Mouse (Mus musculus) liver, embryonic 14.5 days (tissue): ENCODE measurements around the gene Phf14. TPM values are rescaled to one million over a fixed set of nuclear protein-coding genes. Genes with fewer than 3 reads are reported as not detected.

Experiments used
- ATAC-seq: fragments of 200-750 bp; cut with Nextera tagmentation; 2 replicates; pipeline ENCODE4 v1.8.0; 2017; ENCODE audit warnings: moderate number of reproducible peaks, mild to moderate bottlenecking, moderate library complexity; ENCODE audit not compliant: insufficient read depth
- DNase-seq, 3 experiments: peaks; one replicate each; pipeline ENCODE4 v3.0.0-alpha.2; 2012 to 2013; ENCODE audit warnings: low read depth in 3 of 3, low spot score in 3 of 3
- H3K27ac ChIP-seq: fragments of 300-500 bp; sonication (generic); 2 replicates; pipeline ENCODE4 v1.5.1; 2014; ENCODE audit warnings: moderate library complexity, mild to moderate bottlenecking, control low read depth, inconsistent platforms
- H3K27me3 ChIP-seq: fragments of 300-500 bp; sonication (generic); 2 replicates; pipeline ENCODE4 v1.6.1; 2014; ENCODE audit warnings: mild to moderate bottlenecking, low read length, moderate library complexity; ENCODE audit not compliant: control insufficient read depth, insufficient read depth
- H3K36me3 ChIP-seq: fragments of 300-500 bp; sonication (generic); replicated peaks from 2 replicates; pipeline ENCODE4 v1.6.1; 2014; ENCODE audit warnings: low read depth; ENCODE audit not compliant: control insufficient read depth, insufficient read depth
- H3K4me1 ChIP-seq, 2 experiments: fragments of 200-500 bp in 1 of 2; fragments of 300-500 bp in 1 of 2; sonication (generic) in 1 of 2; replicated peaks; 2 replicates each; pipeline ENCODE4 v1.6.1; 2012 to 2014; ENCODE audit warnings: antibody characterized with exemption in 1 of 2, inconsistent platforms in 1 of 2, low read length in 1 of 2; ENCODE audit not compliant: control insufficient read depth in 2 of 2, insufficient read depth in 2 of 2
- H3K4me2 ChIP-seq: fragments of 300-500 bp; sonication (generic); 2 replicates; pipeline ENCODE4 v1.6.1; 2014; ENCODE audit warnings: low read depth, mild to moderate bottlenecking, control low read depth, moderate library complexity
- H3K4me3 ChIP-seq, 2 experiments: fragments of 200-500 bp in 1 of 2; fragments of 300-500 bp in 1 of 2; sonication (generic) in 1 of 2; 2 replicates each; pipeline ENCODE4 v1.5.1; 2012 to 2014; ENCODE audit warnings: low read depth in 2 of 2, low read length in 2 of 2, mild to moderate bottlenecking in 2 of 2, control low read depth in 1 of 2, inconsistent platforms in 1 of 2, moderate library complexity in 1 of 2; ENCODE audit not compliant: insufficient read depth in 1 of 2
- H3K9ac ChIP-seq: fragments of 300-500 bp; sonication (generic); replicated peaks from 2 replicates; pipeline ENCODE4 v1.6.1; 2014; ENCODE audit warnings: mild to moderate bottlenecking, control low read depth, moderate library complexity
- H3K9me3 ChIP-seq: fragments of 300-500 bp; sonication (generic); 2 replicates; pipeline ENCODE4 v1.6.1; 2016; ENCODE audit warnings: low read length, mixed read lengths; ENCODE audit not compliant: control insufficient read depth
- CTCF ChIP-seq: IDR thresholded peaks from 2 replicates; pipeline ENCODE4 v1.5.1; 2016; ENCODE audit warnings: antibody characterized with exemption, low read depth, control low read depth
- EP300 ChIP-seq: IDR thresholded peaks from 2 replicates; pipeline ENCODE4 v1.6.1; 2016; ENCODE audit warnings: antibody characterized with exemption, low read depth
- WGBS: fragments of 180-500 bp; shearing (Covaris S2); extraction: QIAGEN DNeasy Blood & Tissue Kit; methylation state at CpG from one replicate; pipeline ENCODE4 v1.1.7; 2014; ENCODE audit not compliant: insufficient replicate concordance; 5-methylcytosine and 5-hydroxymethylcytosine counted together
- polyA plus RNA-seq, 2 experiments: library from polyadenylated mRNA; depleted of rRNA in 1 of 2; stranded (reverse) in 1 of 2; unstranded in 1 of 2; fragments of >200 nt; fragmentation: Nextera tagmentation in 1 of 2; extraction: Ambion mirVana in 1 of 2; gene quantifications; 2 replicates each; pipeline versions ENCODE4 v1.2.1 to v1.2.3; 2012 to 2014

Phf14 gene
- polyA plus RNA-seq, 2 experiments, result 9.3 to 19.5 TPM

DNA sequence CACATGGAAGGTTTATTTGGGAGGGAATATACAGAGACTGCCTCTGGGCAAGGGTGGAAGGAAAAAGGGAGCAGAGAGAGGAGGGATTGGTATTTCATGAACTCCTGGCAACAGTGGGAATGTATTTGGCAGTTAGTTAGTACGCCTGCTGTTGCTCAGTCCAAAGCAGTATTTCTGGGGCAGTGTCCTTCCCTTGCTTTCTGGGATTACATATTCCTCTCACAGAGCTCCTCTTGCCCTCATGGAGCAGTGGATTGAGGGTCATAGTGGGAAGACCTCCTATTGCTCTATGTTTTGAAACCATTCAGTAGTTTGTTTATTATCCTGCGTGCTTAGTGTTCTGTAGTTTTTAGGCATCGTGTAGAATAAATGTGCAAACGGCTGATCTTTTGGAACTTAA is 34.5 kb downstream of the Phf14 start:
- Histone ChIP-seq H3K4me2 (no peak overlapping the region), H3K9ac (no peak overlapping the region), H3K27ac (no peak overlapping the region), H3K4me1 (peaks cover 7 to 16% of the 10 kb centered on the region in 2 experiments), H3K4me3 (no peak overlapping the region), H3K27me3 (no peaks in the 10 kb centered on the region), H3K9me3 (no peaks in the 10 kb centered on the region), H3K36me3 (peaks cover 10% of the 10 kb centered on the region)
- no peak for TF ChIP-seq EP300
- TF ChIP-seq CTCF, result no peak
- DNase-seq, result no peak
- no peak for ATAC-seq
- 80% methylated on average over 4 of the region's 4 CpGs for WGBS

DNA sequence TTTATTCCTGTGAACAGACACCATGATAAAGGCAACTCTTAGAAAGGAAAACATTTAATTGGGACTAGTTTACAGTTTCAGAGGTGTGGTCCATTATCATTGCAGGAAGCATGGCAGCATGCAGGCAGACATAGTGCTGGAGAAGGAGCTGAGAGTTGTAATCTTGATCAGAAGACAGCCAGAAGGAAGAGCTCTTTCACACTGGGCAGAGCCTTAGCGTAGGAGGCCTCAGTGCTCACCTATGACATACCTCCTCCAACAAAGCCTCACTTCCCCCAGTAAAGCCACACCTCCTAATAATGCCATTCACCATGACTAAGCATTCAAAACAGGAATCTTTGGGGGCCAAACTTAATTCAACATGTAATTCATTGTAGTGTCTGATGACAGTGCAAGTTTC is 40.5 kb downstream of the Phf14 start:
- Histone ChIP-seq H3K4me1 (peaks cover 18 to 20% of the 10 kb centered on the region in 2 experiments), H3K36me3 (peaks cover 5% of the 10 kb centered on the region), H3K4me2 (no peak overlapping the region), H3K27me3 (no peaks in the 10 kb centered on the region), H3K9ac (no peak overlapping the region), H3K4me3 (no peak overlapping the region), H3K9me3 (no peaks in the 10 kb centered on the region), H3K27ac (no peak overlapping the region; the same call in 1 of the 2 replicates)
- 13% methylated on average over 1 of the region's 1 CpGs for WGBS
- DNase-seq, result peak in 1 of 3 experiments; percentile 14
- no peak for TF ChIP-seq CTCF
- peak; percentile 34 for TF ChIP-seq EP300
- ATAC-seq, result peak; percentile 85

DNA sequence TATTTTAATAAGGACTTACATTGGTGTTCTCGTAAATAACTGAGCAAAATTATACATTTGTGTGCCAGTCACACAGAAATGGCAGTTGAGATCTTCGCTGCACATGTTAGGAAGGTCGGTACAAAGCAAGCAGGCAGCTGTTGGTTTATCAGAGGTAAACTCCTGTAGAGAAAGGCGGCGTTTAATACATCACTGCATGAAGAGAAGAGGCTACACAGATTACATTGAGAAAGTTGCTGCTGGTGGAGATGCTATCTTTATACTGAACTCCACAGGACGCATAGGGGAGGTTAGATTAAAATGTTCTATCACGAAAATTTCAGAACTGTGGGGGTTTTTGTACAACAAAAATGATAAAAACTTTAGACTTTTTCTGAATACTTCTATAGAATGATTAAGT is 52.6 kb downstream of the Phf14 start:
- H3K4me3 ChIP-seq, result no peak overlapping the region
- ATAC-seq (peak; percentile 45; the same call in 1 of the 2 replicates), DNase-seq (no peak)
- H3K9me3 ChIP-seq, result no peaks in the 10 kb centered on the region
- no peaks in the 10 kb centered on the region for H3K4me1 ChIP-seq
- no peaks in the 10 kb centered on the region for H3K36me3 ChIP-seq
- no peak overlapping the region for H3K27ac ChIP-seq
- no peak overlapping the region for H3K9ac ChIP-seq
- H3K27me3 ChIP-seq, result no peaks in the 10 kb centered on the region
- TF ChIP-seq CTCF (no peak), EP300 (peak; percentile 44)
- H3K4me2 ChIP-seq, result no peak overlapping the region
- 40% methylated on average over 7 of the region's 7 CpGs for WGBS

DNA sequence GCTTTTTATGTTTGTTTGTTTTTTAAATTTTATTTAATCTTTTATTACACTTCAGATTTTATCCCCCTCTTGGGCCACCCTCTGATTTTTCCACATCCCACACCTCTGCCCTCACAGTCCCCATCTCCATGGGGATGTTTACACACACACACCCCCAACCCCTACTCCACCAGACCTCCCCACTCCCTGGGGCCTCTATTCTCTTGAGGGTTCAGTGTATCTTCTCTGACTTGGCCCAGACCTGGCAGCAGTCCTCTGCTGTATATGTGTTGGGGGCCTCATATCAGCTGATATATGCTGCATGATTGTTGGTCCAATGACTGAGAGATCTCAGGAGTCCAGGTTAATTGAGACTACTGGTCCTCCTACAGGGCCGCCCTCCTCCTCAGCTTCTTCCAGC is 86.2 kb downstream of the Phf14 start:
- no peak for ATAC-seq
- 78% methylated on average over 1 of the region's 1 CpGs for WGBS
- TF ChIP-seq CTCF (no peak), EP300 (no peak)

DNA sequence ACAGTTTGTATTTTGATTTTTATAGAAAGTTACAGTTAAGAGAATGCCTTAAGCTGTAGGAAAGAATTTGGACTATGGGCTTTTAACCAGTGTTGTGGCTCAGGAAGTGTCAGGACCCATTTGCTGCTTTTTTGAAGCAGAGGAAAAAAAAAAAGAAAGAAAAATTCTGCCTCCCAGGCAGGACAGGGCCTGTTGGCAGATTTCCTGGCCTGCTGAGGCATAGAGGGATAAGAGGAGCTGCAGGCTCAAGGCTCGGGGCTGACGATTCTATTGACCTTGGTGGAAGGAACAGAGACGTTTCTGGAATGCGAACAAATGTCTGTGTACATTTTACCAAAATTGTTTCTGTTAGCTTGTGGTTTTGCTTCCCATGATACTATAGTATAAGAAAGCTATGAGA is 91.0 kb downstream of the Phf14 start:
- DNase-seq (no peak), ATAC-seq (no peak)
- Histone ChIP-seq H3K36me3 (peaks cover 2% of the 10 kb centered on the region; the same call in 1 of the 2 replicates), H3K9me3 (no peaks in the 10 kb centered on the region), H3K4me2 (no peak overlapping the region), H3K27ac (no peak overlapping the region), H3K9ac (no peak overlapping the region), H3K4me1 (no peaks in the 10 kb centered on the region), H3K4me3 (no peak overlapping the region), H3K27me3 (no peaks in the 10 kb centered on the region)
- WGBS, result 76% methylated on average over 4 of the region's 4 CpGs
- TF ChIP-seq EP300, result no peak
- TF ChIP-seq CTCF, result no peak

More for the DNA sequence above, 86.2 kb downstream of the Phf14 start:
- Histone ChIP-seq H3K36me3 (peaks cover 2% of the 10 kb centered on the region; the same call in 1 of the 2 replicates), H3K27ac (no peak overlapping the region), H3K4me2 (no peak overlapping the region), H3K27me3 (no peaks in the 10 kb centered on the region), H3K9me3 (no peaks in the 10 kb centered on the region), H3K4me3 (no peak overlapping the region), H3K9ac (no peak overlapping the region), H3K4me1 (no peaks in the 10 kb centered on the region)
- no peak for DNase-seq
